Mouse (Mus musculus) ES-Bruce4 (cell line): ENCODE data around the gene Tnfrsf14. TPM values are rescaled to one million over a fixed set of nuclear protein-coding genes. Genes with fewer than 3 reads are reported as not detected.

ENCODE experiments used
- H3K27ac ChIP-seq: 2 replicates; pipeline ENCODE4 v1.5.1; 2012; ENCODE audit warnings: low read length, inconsistent platforms; ENCODE audit not compliant: insufficient read depth
- H3K27me3 ChIP-seq: 2 replicates; pipeline ENCODE4 v1.6.1; 2012; ENCODE audit warnings: mild to moderate bottlenecking, low read length, inconsistent platforms; ENCODE audit not compliant: control insufficient read depth, poor library complexity, insufficient read depth, severe bottlenecking
- H3K36me3 ChIP-seq: 2 replicates; pipeline ENCODE4 v1.6.1; 2012; ENCODE audit warnings: inconsistent platforms, mild to moderate bottlenecking, low read length, moderate library complexity; ENCODE audit not compliant: control insufficient read depth, poor library complexity, insufficient read depth, severe bottlenecking
- H3K4me1 ChIP-seq: one replicate; pipeline ENCODE4 v1.8.1; 2011; ENCODE audit warnings: low read length; ENCODE audit not compliant: control insufficient read depth, insufficient read depth
- H3K4me3 ChIP-seq: 2 replicates; pipeline ENCODE4 v1.5.1; 2011; ENCODE audit warnings: low read depth, mild to moderate bottlenecking, low read length
- H3K9ac ChIP-seq: 2 replicates; pipeline ENCODE4 v1.6.1; 2012; ENCODE audit warnings: low read depth, mild to moderate bottlenecking, inconsistent platforms; ENCODE audit not compliant: poor library complexity, severe bottlenecking
- H3K9me3 ChIP-seq: replicated peaks from 2 replicates; pipeline ENCODE4 v1.6.1; 2012; ENCODE audit warnings: mild to moderate bottlenecking, low read length, inconsistent platforms; ENCODE audit not compliant: control insufficient read depth, poor library complexity, insufficient read depth, severe bottlenecking
- CTCF ChIP-seq: IDR thresholded peaks from one replicate; pipeline ENCODE4 v1.8.1; 2011; ENCODE audit warnings: low read depth, low read length
- EP300 ChIP-seq: IDR thresholded peaks from 2 replicates; pipeline ENCODE4 v1.6.1; 2011; ENCODE audit warnings: low read depth, low read length; ENCODE audit not compliant: insufficient read depth
- POLR2A ChIP-seq: IDR thresholded peaks from one replicate; pipeline ENCODE4 v1.8.1; 2011; ENCODE audit warnings: low read length; ENCODE audit not compliant: insufficient read depth
- polyA plus RNA-seq: library from polyadenylated mRNA; stranded (reverse); fragments of >200 nt; gene quantifications from 2 replicates; pipeline ENCODE4 v1.2.4, GENCODE M21; 2011; ENCODE audit warnings: low read depth; ENCODE audit not compliant: missing spikeins, insufficient read depth, insufficient read length

Tnfrsf14 gene
- polyA plus RNA-seq, 1 experiment: not detected

DNA sequence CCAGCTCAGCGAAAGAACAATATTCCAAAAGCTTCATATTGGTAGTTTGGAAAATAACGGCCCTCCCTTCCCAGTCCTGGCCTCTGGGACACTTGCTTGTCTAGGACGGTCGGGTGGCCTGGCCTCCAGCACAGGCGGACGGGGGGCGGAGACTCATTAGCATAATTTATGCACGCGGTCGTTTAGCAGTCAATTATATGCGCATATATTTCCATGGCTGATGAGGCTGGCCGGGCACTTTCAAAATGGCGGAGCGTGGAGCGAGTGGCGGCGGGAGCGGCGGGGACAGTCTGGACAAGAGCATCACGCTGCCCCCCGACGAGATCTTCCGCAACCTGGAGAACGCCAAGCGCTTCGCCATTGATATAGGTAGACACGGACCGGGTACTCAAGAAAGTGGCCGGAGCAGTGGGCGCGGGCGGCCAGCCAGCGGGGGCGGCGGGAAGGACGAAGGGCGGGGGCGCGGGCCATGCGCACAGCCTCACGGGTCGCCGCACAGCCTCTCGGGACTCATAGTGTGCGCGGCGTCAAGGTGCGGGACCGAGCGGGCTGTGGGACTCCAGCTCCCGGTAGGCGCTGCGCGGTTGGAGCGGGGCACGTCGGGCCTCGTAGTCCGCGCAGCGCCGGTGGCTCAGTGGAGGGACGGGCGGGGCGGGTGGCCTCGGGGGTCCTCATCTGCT lies 35.7 kb upstream of the Tnfrsf14 start, which contains the start of gene Pank4:
Gene Pank4 (plus strand): TSS at position 223 of the 680 bp plus-strand sequence.
- no peak for TF ChIP-seq EP300
- peak; percentile 73 for TF ChIP-seq POLR2A

DNA sequence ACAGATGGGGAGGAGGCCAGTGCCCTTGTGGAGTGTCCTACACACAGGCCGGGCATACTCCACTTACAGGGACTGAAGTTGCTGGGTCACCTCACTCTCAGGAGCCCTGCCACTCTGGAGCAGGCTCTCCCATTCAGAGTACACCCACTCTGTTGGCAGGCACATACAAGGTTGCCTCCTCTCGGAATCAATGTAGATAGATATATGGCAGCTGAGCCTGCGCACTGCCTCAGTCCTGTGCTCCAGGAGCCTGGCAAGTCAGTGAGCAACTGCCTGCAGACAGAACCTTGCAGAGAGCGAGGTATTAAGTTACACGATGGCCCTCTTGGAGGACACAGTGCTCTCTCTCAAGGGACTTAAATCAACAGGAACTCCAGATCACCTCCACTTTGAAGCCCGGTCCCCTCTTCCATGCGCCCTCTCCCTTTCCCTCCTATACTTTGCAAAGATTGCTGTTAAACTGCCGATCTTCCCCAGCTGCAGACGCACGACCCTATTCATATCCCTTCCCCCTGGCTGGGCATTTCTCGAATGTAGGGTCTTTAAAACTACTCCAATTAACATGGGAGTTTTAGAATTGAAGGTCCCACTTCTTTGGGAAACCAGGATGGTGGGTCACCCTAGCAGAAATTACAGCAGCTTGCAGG lies 35.0 kb upstream of the Tnfrsf14 start:
- no peaks in the 10 kb centered on the region for H3K9me3 ChIP-seq
- no peak overlapping the region for H3K27ac ChIP-seq
- no peak overlapping the region for H3K9ac ChIP-seq
- H3K4me3 ChIP-seq: peak overlapping the region; percentile 31; the same call in 1 of the 2 replicates
- H3K4me1 ChIP-seq: peaks cover 1% of the 10 kb centered on the region
- H3K27me3 ChIP-seq: peaks cover 13% of the 10 kb centered on the region
- no peaks in the 10 kb centered on the region for H3K36me3 ChIP-seq
- TF ChIP-seq EP300 (no peak), CTCF (no peak)

More for the DNA sequence above, 35.7 kb upstream of the Tnfrsf14 start, which contains the start of gene Pank4:
- Histone ChIP-seq H3K4me3 (peak within 1 kb of the TSS; percentile 93), H3K36me3 (no peaks in the 10 kb centered on the region), H3K27ac (no peak within 1 kb of the TSS), H3K9ac (peak within 1 kb of the TSS; percentile 88), H3K9me3 (no peaks in the 10 kb centered on the region), H3K4me1 (peaks cover 1% of the 10 kb centered on the region), H3K27me3 (peaks cover 13% of the 10 kb centered on the region)

DNA sequence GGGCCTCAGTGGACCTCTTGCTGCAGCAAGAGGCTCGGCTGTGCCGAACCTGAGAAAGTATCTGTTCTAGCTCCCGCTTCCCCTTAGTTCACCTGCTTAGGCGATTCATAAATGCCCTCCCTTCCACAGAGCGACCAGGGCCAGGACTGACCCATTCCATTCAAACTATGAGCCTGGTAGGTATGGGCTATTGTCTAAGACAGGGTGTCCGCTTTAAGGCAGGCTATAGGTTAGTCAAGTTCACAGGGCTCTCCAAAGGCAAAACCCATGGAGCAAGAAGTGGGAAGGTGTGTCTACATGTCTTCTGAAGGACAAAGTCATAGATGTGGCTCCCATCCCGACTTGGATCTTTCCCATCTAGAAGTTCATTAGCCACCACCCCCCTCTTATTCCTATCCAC lies 34.3 kb upstream of the Tnfrsf14 start:
- Histone ChIP-seq H3K27ac (no peak overlapping the region), H3K4me3 (no peak overlapping the region), H3K4me1 (peaks cover 1% of the 10 kb centered on the region), H3K27me3 (peaks cover 13% of the 10 kb centered on the region), H3K9ac (no peak overlapping the region), H3K9me3 (no peaks in the 10 kb centered on the region), H3K36me3 (no peaks in the 10 kb centered on the region)
- TF ChIP-seq EP300 (no peak), CTCF (no peak), POLR2A (no peak)

DNA sequence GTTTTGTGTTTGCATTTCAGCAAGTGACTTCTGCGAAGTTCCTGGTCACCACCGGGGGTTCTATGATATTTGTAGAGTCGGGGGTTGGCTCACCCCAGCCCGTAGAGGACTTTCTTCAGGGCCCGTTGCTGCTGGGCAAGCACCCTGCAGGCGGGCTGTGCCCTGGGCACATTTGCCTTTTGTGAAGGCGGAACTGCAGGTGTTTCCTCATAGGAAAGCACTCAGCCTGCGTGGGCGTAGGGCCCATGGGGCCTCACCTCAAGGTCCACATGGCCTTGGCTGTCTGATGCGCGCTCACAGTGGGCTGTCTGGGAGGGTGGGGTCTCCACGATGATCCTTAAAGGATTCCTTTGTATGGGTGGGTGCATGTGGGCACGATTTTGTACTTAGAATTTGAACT lies 33.5 kb upstream of the Tnfrsf14 start:
- H3K27me3 ChIP-seq: peaks cover 13% of the 10 kb centered on the region
- TF ChIP-seq POLR2A: no peak
- no peak for TF ChIP-seq CTCF
- TF ChIP-seq EP300: no peak
- no peaks in the 10 kb centered on the region for H3K36me3 ChIP-seq
- no peak overlapping the region for H3K27ac ChIP-seq
- H3K4me3 ChIP-seq: peak overlapping the region; percentile 77
- peak overlapping the region; percentile 61; the same call in 1 of the 2 replicates for H3K9ac ChIP-seq
- H3K4me1 ChIP-seq: peaks cover 3% of the 10 kb centered on the region
- H3K9me3 ChIP-seq: no peaks in the 10 kb centered on the region

DNA sequence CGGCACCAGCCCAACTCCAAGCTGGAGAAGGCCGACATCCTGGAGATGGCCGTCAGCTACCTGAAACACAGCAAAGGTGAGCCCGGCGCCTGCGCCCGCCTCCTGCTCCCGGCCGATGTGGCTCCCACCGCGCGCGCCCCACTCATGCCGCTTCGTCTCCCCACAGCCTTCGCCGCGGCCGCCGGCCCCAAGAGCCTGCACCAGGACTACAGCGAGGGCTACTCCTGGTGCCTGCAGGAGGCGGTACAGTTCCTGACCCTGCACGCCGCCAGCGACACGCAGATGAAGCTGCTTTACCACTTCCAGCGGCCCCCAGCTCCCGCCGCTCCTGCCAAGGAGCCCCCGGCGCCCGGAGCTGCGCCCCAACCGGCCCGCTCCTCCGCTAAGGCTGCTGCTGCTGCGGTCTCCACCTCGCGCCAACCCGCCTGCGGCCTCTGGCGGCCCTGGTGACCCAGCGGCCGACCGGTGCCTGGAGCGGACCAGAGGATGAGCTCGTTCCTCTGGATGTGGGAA lies 32.9 kb upstream of the Tnfrsf14 start:
- Histone ChIP-seq H3K27ac (no peak overlapping the region), H3K9me3 (no peaks in the 10 kb centered on the region), H3K9ac (peak overlapping the region; percentile 61), H3K4me1 (peaks cover 3% of the 10 kb centered on the region), H3K27me3 (peaks cover 13% of the 10 kb centered on the region), H3K36me3 (no peaks in the 10 kb centered on the region), H3K4me3 (peak overlapping the region; percentile 77)
- TF ChIP-seq EP300 (no peak), POLR2A (no peak), CTCF (no peak)
